Mouse (Mus musculus): ENCODE measurements around the gene Pbx1. TPM values are rescaled to one million over a fixed set of nuclear protein-coding genes. Genes with fewer than 3 reads are reported as not detected.

The Pbx1 gene
- total and polyA plus RNA-seq, 2 experiments from 2014 or later = 37.6 to 44.4 TPM

DNA sequence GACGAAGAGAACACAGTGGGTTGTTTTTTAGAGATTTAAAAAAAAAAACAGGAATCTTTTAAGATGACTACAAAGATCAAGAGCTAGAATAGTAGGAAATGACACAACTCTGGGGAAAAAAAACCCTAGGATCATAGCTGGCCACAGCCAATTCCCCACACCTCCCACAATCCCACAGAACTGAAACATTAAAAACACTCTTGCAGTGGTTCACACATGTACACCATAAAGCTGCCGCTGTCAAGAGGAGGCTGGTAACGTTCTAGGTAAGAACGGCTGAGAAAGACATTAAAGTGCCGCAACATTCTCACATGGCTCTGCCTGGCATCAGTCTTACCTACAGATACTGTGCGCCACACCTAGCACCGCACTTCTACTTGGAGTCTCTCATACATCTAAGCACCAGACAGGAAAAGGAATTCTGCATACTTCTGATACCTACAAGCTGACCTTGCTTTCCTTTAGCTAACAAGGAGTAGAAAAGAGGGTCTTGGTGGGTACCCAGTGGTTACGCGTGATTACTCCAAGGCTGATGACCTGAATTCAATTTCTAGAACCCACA is 176.6 kb downstream of the Pbx1 start:
- WGBS = 96% methylated on average over 9 of the region's 9 CpGs
- Histone ChIP-seq H3K36me3 (ENCODE audit: insufficient read depth, low read length) (no peaks in the 10 kb centered on the region), H3K27me3 (ENCODE audit: insufficient read depth, low read length) (no peaks in the 10 kb centered on the region), H3K4me3 (ENCODE audit: low read length) (no peak overlapping the region), H3K9ac (replicated peaks; ENCODE audit: low read length) (no peak overlapping the region), H3K9me3 (ENCODE audit: low read length) (no peaks in the 10 kb centered on the region), H3K27ac (no peak overlapping the region), H3K4me1 (ENCODE audit: insufficient read depth, low read length) (no peaks in the 10 kb centered on the region), H3K4me2 (ENCODE audit: low read depth, low read length) (no peak overlapping the region)
- DNase-seq (ENCODE audit: low spot score) = no peak
- no peak for TF ChIP-seq CTCF (IDR thresholded peaks at IDR 0.05; ENCODE audit: low read depth)
- no peak for ATAC-seq

DNA sequence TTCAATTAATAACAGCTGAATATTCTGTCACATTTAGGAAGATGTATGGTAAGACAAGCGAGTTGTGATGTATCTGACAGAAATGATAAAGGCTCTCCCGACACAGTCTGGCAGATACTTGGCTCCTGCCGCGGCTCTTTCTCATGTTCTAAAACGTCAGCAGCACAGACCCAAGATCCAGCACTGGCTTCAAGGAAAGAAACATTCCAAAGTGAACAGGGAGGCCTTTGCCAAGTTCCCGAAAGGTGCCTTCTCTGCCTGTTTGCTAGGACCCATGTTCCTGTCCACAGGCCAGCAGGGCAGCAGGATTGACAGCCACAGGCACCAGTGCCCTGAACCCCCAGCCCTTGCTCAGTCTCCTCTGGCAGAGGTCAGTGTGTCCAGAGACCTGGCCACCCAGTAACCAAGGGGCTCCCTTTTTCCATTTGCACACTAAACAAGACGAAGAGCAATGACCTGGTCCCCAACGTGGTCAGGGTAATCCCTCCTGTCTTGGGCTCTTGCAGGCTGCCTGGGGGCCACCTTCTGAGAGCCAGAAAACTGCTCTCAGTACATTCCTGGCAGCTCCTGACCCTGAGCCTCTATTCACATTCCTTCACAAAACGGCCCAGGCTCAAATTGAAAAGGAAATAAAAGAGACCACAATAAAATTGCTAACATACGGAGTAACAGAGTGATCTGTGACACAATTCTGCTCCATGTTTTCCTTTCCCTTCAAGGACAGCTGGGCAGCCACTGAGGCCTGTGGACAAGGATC is 184.9 kb downstream of the Pbx1 start:
- no peak overlapping the region for H3K9ac ChIP-seq (replicated peaks; ENCODE audit: low read length)
- H3K9me3 ChIP-seq (ENCODE audit: low read length) = no peaks in the 10 kb centered on the region
- no peaks in the 10 kb centered on the region for H3K36me3 ChIP-seq (ENCODE audit: insufficient read depth, low read length)
- no peaks in the 10 kb centered on the region for H3K27me3 ChIP-seq (ENCODE audit: insufficient read depth, low read length)
- peak overlapping the region; percentile 41; the same call in 1 of the 2 replicates for H3K27ac ChIP-seq
- peaks cover 23% of the 10 kb centered on the region for H3K4me1 ChIP-seq (ENCODE audit: insufficient read depth, low read length)
- no peak overlapping the region for H3K4me3 ChIP-seq (ENCODE audit: low read length)
- DNase-seq (ENCODE audit: low spot score) = peak; percentile 46
- WGBS = 25% methylated on average over 10 of the region's 10 CpGs
- no peak for TF ChIP-seq CTCF (IDR thresholded peaks at IDR 0.05; ENCODE audit: low read depth)
- no peak for ATAC-seq
- H3K4me2 ChIP-seq (ENCODE audit: low read depth, low read length) = 0 out of 2 replicates have a peak overlapping the region, but pooled peaks have one; percentile 14

DNA sequence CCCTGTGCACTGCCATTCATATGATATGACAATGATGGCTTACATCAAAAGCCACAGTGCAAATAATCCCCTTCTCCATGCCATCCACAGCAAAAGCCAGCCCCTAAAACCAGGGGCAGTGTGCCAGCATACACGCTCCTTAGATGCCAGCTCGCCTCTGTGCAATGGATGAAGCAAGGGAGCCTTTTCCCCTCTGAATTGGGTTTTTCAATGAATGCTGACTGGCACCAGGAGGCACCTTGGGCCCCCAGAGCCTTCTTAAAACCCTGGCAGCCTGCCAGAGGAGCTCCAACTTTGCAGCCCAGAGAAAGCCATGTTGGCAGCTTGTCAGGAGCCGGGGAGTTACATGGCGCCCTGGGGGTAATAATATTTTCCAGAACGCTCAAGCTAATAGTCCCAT is 186.5 kb downstream of the Pbx1 start:
- Histone ChIP-seq H3K27ac (0 out of 2 replicates have a peak overlapping the region, but pooled peaks have one; percentile 12), H3K4me3 (ENCODE audit: low read length) (no peak overlapping the region), H3K4me2 (ENCODE audit: low read depth, low read length) (peak overlapping the region; percentile 2; the same call in 1 of the 2 replicates), H3K27me3 (ENCODE audit: insufficient read depth, low read length) (no peaks in the 10 kb centered on the region), H3K9ac (replicated peaks; ENCODE audit: low read length) (no peak overlapping the region), H3K9me3 (ENCODE audit: low read length) (no peaks in the 10 kb centered on the region), H3K36me3 (ENCODE audit: insufficient read depth, low read length) (no peaks in the 10 kb centered on the region), H3K4me1 (ENCODE audit: insufficient read depth, low read length) (peaks cover 30% of the 10 kb centered on the region)
- TF ChIP-seq CTCF (IDR thresholded peaks at IDR 0.05; ENCODE audit: low read depth) = no peak
- peak; percentile 62 for ATAC-seq
- peak; percentile 85 for DNase-seq (ENCODE audit: low spot score)
- 22% methylated on average over 5 of the region's 5 CpGs for WGBS

DNA sequence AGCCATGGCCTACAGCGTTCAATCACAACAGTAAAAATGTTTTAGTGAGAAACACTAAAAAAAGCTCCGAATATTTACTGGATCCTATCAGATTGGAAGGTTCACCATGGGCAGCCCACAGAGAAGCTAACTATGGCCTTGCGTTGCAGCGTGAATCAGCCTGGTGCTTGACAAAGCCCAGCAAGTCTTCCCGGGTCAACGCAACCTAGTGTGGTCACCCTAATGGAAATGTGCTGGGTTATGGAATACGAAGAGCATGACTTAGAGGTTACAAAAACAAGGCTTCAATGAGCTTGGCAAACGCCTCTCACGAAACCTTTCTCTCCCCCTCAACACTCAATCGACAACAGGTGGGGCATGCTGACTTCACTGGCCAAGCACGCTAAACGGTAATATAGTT is 188.3 kb downstream of the Pbx1 start:
- no peaks in the 10 kb centered on the region for H3K27me3 ChIP-seq (ENCODE audit: insufficient read depth, low read length)
- no peaks in the 10 kb centered on the region for H3K36me3 ChIP-seq (ENCODE audit: insufficient read depth, low read length)
- no peak overlapping the region for H3K9ac ChIP-seq (replicated peaks; ENCODE audit: low read length)
- ATAC-seq (no peak), DNase-seq (ENCODE audit: low spot score) (no peak)
- peaks cover 30% of the 10 kb centered on the region for H3K4me1 ChIP-seq (ENCODE audit: insufficient read depth, low read length)
- 86% methylated on average over 12 of the region's 12 CpGs for WGBS
- no peak overlapping the region for H3K27ac ChIP-seq
- TF ChIP-seq CTCF (IDR thresholded peaks at IDR 0.05; ENCODE audit: low read depth) = no peak
- no peak overlapping the region for H3K4me2 ChIP-seq (ENCODE audit: low read depth, low read length)
- no peak overlapping the region for H3K4me3 ChIP-seq (ENCODE audit: low read length)
- H3K9me3 ChIP-seq (ENCODE audit: low read length) = no peaks in the 10 kb centered on the region

DNA sequence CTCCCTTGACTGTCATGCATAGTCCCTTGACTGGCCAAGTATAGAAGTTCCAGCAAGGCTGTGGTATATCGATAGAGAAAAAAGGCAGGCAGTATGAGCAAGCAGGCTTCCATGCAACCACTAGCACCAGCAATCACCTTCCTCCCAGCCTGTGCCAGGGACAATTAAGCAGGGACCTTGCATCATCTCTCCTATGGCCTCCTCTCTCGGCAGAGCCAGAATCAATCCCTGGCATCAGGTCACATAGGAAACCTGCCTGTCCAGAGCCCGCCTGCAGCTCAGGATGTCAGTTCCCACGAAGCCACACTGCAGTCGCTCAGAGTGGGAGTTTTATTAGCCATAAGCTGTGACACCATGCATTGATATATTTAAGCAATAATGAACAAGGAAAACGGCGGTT is 189.0 kb downstream of the Pbx1 start:
- H3K36me3 ChIP-seq (ENCODE audit: insufficient read depth, low read length) = no peaks in the 10 kb centered on the region
- H3K9ac ChIP-seq (replicated peaks; ENCODE audit: low read length) = no peak overlapping the region
- no peak overlapping the region for H3K4me2 ChIP-seq (ENCODE audit: low read depth, low read length)
- TF ChIP-seq CTCF (IDR thresholded peaks at IDR 0.05; ENCODE audit: low read depth) = no peak
- ATAC-seq (no peak), DNase-seq (ENCODE audit: low spot score) (no peak)
- H3K4me1 ChIP-seq (ENCODE audit: insufficient read depth, low read length) = peaks cover 30% of the 10 kb centered on the region
- no peaks in the 10 kb centered on the region for H3K9me3 ChIP-seq (ENCODE audit: low read length)
- H3K4me3 ChIP-seq (ENCODE audit: low read length) = no peak overlapping the region
- no peaks in the 10 kb centered on the region for H3K27me3 ChIP-seq (ENCODE audit: insufficient read depth, low read length)
- 69% methylated on average over 7 of the region's 7 CpGs for WGBS
- no peak overlapping the region for H3K27ac ChIP-seq

DNA sequence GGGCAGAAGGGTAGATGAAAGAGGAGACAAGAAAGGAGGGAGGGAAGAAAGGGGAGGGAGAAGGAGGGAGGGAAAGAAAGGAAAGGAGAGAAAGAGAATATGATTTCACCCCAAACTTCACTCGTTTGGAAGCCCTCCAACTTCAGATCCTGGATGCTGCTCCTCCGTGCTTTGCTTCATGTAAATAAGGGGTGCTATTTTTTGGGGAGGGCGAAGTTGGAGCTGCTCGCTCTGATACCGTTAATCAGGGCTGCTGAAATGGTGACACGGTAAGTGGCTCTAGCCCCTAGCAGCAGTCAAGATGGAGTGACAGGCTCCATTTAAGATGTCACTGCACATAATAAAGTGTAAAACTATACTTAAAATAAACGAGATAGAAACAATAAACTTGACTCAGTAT is 190.8 kb downstream of the Pbx1 start:
- H3K36me3 ChIP-seq (ENCODE audit: insufficient read depth, low read length) = no peaks in the 10 kb centered on the region
- no peak overlapping the region for H3K4me3 ChIP-seq (ENCODE audit: low read length)
- 11% methylated on average over 7 of the region's 7 CpGs for WGBS
- no peaks in the 10 kb centered on the region for H3K9me3 ChIP-seq (ENCODE audit: low read length)
- no peaks in the 10 kb centered on the region for H3K27me3 ChIP-seq (ENCODE audit: insufficient read depth, low read length)
- H3K4me1 ChIP-seq (ENCODE audit: insufficient read depth, low read length) = peaks cover 13% of the 10 kb centered on the region
- TF ChIP-seq CTCF (IDR thresholded peaks at IDR 0.05; ENCODE audit: low read depth) = no peak
- no peak for DNase-seq (ENCODE audit: low spot score)
- H3K9ac ChIP-seq (replicated peaks; ENCODE audit: low read length) = no peak overlapping the region
- H3K27ac ChIP-seq = no peak overlapping the region
- H3K4me2 ChIP-seq (ENCODE audit: low read depth, low read length) = no peak overlapping the region
- no peak for ATAC-seq

DNA sequence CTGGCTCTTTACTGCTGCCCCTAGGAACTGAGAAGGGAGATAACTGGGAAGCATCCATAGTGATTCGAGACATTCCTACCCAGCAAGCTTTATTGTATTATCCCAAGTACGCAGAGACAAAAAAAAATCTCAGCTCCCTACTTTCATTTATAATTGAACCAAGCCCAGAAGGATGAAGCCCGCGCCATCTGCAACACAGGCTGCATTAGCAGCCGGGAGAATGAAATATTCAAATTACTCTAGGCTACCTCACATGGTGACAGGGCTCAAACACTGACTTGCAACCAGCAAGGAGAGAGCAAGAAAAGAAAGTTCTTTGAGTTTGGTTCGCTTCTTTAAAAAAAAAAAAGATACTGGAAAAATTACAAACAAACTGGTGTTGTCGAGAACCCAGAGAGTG is 191.2 kb downstream of the Pbx1 start:
- 25% methylated on average over 7 of the region's 7 CpGs for WGBS
- Histone ChIP-seq H3K9me3 (ENCODE audit: low read length) (no peaks in the 10 kb centered on the region), H3K27me3 (ENCODE audit: insufficient read depth, low read length) (no peaks in the 10 kb centered on the region), H3K4me3 (ENCODE audit: low read length) (no peak overlapping the region), H3K4me1 (ENCODE audit: insufficient read depth, low read length) (peaks cover 10% of the 10 kb centered on the region), H3K9ac (replicated peaks; ENCODE audit: low read length) (no peak overlapping the region), H3K4me2 (ENCODE audit: low read depth, low read length) (no peak overlapping the region), H3K36me3 (ENCODE audit: insufficient read depth, low read length) (no peaks in the 10 kb centered on the region), H3K27ac (no peak overlapping the region)
- ATAC-seq (0 out of 2 replicates have a peak, but pooled peaks have one; percentile 48), DNase-seq (ENCODE audit: low spot score) (peak; percentile 56)
- no peak for TF ChIP-seq CTCF (IDR thresholded peaks at IDR 0.05; ENCODE audit: low read depth)
